Mouse (Mus musculus) heart, embryonic 14.5 days (tissue): ENCODE measurements around the gene Mapre3. TPM values are rescaled to one million over a fixed set of nuclear protein-coding genes. Genes with fewer than 3 reads are reported as not detected.

ENCODE experiments used
- ATAC-seq: fragments of 200-750 bp; cut with Nextera tagmentation; 2 replicates; pipeline ENCODE4 v1.8.0; 2017; ENCODE audit warnings: low read depth, moderate TSS enrichment; ENCODE audit not compliant: insufficient number of reproducible peaks, insufficient read depth, low FRiP score
- H3K27ac ChIP-seq, 2 experiments: fragments of 200-500 bp in 1 of 2; fragments of 300-500 bp in 1 of 2; sonication (generic) in 1 of 2; replicated peaks in 1 of 2; 2 replicates each; pipeline ENCODE4 v1.5.1; 2012 to 2014; ENCODE audit warnings: low read depth in 2 of 2, low read length in 2 of 2, control low read depth in 1 of 2, mild to moderate bottlenecking in 1 of 2, mixed read lengths in 1 of 2; ENCODE audit not compliant: control insufficient read depth in 1 of 2, insufficient read depth in 1 of 2
- H3K27me3 ChIP-seq: fragments of 300-500 bp; sonication (generic); 2 replicates; pipeline ENCODE4 v1.6.1; 2014; ENCODE audit warnings: mild to moderate bottlenecking, low read length, control low read depth; ENCODE audit not compliant: control insufficient read depth, insufficient read depth
- H3K36me3 ChIP-seq: fragments of 300-500 bp; sonication (generic); 2 replicates; pipeline ENCODE4 v1.6.1; 2014; ENCODE audit warnings: mild to moderate bottlenecking, control low read depth, low read length, mixed read lengths; ENCODE audit not compliant: control insufficient read depth, insufficient read depth
- H3K4me1 ChIP-seq, 2 experiments: fragments of 200-500 bp in 1 of 2; fragments of 300-500 bp in 1 of 2; sonication (generic) in 1 of 2; 2 replicates each; pipeline ENCODE4 v1.6.1; 2012 to 2014; ENCODE audit warnings: low read length in 2 of 2, control low read depth in 1 of 2, mixed read lengths in 1 of 2; ENCODE audit not compliant: control insufficient read depth in 2 of 2, insufficient read depth in 2 of 2
- H3K4me2 ChIP-seq: fragments of 300-500 bp; sonication (generic); 2 replicates; pipeline ENCODE4 v1.6.1; 2014; ENCODE audit warnings: mild to moderate bottlenecking, low read length
- H3K4me3 ChIP-seq, 2 experiments: fragments of 200-500 bp in 1 of 2; fragments of 300-500 bp in 1 of 2; sonication (generic) in 1 of 2; 2 replicates each; pipeline ENCODE4 v1.5.1; 2012 to 2014; ENCODE audit warnings: low read length in 2 of 2, mild to moderate bottlenecking in 2 of 2, control low read depth in 1 of 2, low read depth in 1 of 2, moderate library complexity in 1 of 2; ENCODE audit not compliant: control insufficient read depth in 1 of 2, insufficient read depth in 1 of 2
- H3K9ac ChIP-seq: fragments of 300-500 bp; sonication (generic); 2 replicates; pipeline ENCODE4 v1.6.1; 2014; ENCODE audit warnings: mild to moderate bottlenecking, low read length
- H3K9me3 ChIP-seq: fragments of 300-500 bp; sonication (generic); 2 replicates; pipeline ENCODE4 v1.6.1; 2016; ENCODE audit warnings: low read length, control low read depth; ENCODE audit not compliant: control insufficient read depth
- WGBS: fragments of 180-500 bp; shearing (Covaris S2); extraction: QIAGEN DNeasy Blood & Tissue Kit; methylation state at CpG from one replicate; pipeline ENCODE4 v1.1.7; 2014; 5-methylcytosine and 5-hydroxymethylcytosine counted together
- polyA plus RNA-seq: library from polyadenylated mRNA; unstranded; fragments of >200 nt; fragmentation: Nextera tagmentation; extraction: Ambion mirVana; gene quantifications from 2 replicates; pipeline ENCODE4 v1.2.1, GENCODE M21; 2014

The Mapre3 gene
- polyA plus RNA-seq = 14.4 and 18.4 TPM in 2 replicates

DNA sequence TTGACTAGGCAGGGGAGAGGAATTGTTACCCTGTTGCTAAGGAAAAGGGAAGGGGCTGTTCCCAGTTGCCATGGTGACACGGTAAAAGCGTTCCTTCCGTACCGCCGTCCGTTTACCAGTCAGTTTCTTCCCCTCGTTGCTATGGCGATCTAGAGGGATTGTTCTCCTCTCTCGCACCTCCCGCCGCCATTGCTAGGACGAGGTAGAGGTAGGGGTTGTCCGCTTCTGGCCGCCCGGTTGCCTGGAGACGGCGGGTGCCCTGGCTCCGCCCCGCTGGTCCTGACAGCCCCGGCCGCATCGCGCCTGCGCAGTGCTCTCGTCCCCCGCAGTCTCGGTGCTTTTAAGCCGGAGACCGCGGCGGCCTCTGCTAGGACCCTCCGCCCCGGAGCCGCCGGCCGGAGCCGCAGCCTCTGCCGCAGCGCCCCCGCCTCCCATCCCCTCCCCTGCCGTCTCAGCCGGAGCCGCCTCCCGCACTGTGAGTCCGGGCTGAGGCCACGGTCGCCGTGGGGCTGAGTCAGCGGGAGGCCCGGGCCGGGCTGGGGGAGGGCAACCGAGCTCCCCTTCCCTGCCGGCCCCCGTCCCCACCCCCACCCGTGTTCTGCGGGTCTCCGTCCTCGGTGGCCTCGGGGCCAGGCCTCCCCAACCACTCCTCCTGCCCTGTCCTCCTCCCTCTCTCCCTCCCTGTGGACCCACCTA, at the start of gene Mapre3:
TSS of gene Mapre3 (plus strand) at position 218 of the 696 bp plus-strand sequence.
- peak within 1 kb of the TSS; percentile 81 to 84 for H3K4me3 ChIP-seq
- peak within 1 kb of the TSS; percentile 90 for H3K4me2 ChIP-seq
- peak within 1 kb of the TSS; percentile 81 for H3K9ac ChIP-seq
- H3K27ac ChIP-seq = no peak within 1 kb of the TSS
- H3K27me3 ChIP-seq = peaks cover 11% of the 10 kb centered on the region; the same call in 1 of the 2 replicates
- ATAC-seq = peak; percentile 93
- no peaks in the 10 kb centered on the region for H3K9me3 ChIP-seq
- no peaks in the 10 kb centered on the region for H3K36me3 ChIP-seq
- peaks cover 5 to 18% of the 10 kb centered on the region in 2 experiments for H3K4me1 ChIP-seq
- under 1% methylated on average over 52 of the region's 59 CpGs for whole genome bisulfite sequencing

DNA sequence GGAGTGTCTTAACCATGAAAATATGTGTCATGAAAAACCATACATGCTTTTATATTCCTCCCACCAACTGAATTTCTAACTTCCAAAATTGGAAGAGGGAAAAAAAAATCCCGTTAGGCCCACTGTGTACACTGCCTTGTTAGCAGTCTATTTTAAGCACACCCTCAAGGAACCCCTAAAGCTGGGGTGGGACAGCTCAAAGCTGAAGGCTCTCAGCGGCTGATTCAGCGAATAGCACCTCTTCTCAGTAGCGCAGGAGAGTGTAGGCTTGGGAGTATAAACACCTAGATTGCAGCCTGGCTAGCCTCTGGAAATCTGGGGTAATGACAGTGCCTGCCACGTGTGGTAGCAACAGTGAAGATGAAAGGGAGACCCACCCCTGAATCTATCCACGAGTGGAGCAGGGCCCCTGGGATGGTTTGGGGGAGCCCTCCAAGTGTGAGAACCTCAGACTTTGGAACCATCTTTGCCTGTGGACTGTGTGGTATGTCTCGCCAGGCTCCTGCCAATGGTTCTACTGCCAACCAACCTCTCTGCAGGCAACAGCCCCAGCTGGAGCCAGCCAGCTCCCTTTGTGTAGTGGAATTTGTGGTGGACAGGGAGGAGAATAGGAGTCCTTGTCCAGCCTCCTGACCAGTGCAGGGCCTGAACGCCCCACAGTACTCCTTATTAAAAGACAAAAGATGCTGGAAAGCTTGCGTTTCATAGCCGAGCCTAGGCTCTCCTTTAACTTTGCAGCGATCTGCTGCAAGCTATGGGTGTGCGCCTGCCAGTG, 48.7 kb upstream of the Mapre3 start:
- Histone ChIP-seq H3K27me3 (no peaks in the 10 kb centered on the region), H3K4me1 (peaks cover 24 to 25% of the 10 kb centered on the region in 2 experiments), H3K4me3 (no peak overlapping the region), H3K9ac (no peak overlapping the region), H3K9me3 (no peaks in the 10 kb centered on the region), H3K36me3 (no peaks in the 10 kb centered on the region), H3K27ac (peak overlapping the region in 1 of 2 experiments; percentile 12; a peak in 1 of 4 replicates), H3K4me2 (no peak overlapping the region)
- no peak for ATAC-seq
- 65% methylated on average over 12 of the region's 12 CpGs for WGBS

DNA sequence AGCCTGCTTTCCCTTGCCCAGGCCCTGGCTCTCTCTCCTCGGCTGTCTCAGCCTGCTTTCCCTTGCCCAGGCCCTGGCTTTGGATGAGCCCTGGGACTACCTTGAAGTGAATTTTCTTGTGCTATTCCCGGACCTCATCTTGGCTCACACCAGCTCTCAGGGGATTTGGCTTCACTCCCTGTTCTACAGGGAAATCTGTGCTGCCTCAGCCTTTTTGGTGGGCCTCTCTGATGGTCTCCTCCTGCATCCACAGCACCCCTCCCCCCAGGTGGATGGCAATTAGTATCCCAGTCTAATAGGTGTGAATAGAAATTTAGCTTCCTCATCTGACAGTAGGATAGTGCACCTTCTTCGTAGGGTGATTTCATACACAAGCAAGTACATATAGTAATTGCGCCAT, 46.4 kb upstream of the Mapre3 start:
- WGBS = 68% methylated on average over 4 of the region's 4 CpGs
- Histone ChIP-seq H3K27me3 (no peaks in the 10 kb centered on the region), H3K4me1 (peaks cover 24 to 28% of the 10 kb centered on the region in 2 experiments), H3K36me3 (no peaks in the 10 kb centered on the region), H3K9me3 (no peaks in the 10 kb centered on the region), H3K9ac (no peak overlapping the region), H3K4me3 (no peak overlapping the region), H3K4me2 (no peak overlapping the region), H3K27ac (no peak overlapping the region; a peak in 1 of 4 replicates)
- no peak for ATAC-seq

DNA sequence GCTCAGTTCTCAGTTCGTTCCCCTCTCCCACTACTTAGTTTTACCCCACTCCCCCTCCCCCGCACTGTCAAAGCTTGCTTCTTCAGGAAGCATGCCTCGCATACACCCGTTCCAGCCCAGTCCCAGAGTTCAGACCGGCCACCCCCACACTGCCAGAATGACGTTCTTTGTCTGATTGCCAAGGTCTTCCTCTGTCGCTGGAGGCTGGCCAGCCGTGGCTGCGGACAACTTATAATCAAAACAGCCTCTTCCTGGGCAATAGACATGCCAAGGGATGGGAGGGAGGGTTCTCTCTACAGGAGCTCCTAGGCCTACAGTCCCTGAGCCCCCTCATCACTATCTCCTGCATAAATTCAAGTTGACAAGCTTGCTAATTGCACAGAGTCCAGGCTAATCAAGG, 45.8 kb upstream of the Mapre3 start:
- no peaks in the 10 kb centered on the region for H3K36me3 ChIP-seq
- H3K27me3 ChIP-seq = no peaks in the 10 kb centered on the region
- H3K4me3 ChIP-seq = no peak overlapping the region
- no peaks in the 10 kb centered on the region for H3K9me3 ChIP-seq
- H3K4me2 ChIP-seq = no peak overlapping the region
- WGBS = 11% methylated on average over 9 of the region's 9 CpGs
- H3K9ac ChIP-seq = no peak overlapping the region
- H3K27ac ChIP-seq = no peak overlapping the region
- peaks cover 24 to 28% of the 10 kb centered on the region in 2 experiments for H3K4me1 ChIP-seq
- ATAC-seq = peak; percentile 62

DNA sequence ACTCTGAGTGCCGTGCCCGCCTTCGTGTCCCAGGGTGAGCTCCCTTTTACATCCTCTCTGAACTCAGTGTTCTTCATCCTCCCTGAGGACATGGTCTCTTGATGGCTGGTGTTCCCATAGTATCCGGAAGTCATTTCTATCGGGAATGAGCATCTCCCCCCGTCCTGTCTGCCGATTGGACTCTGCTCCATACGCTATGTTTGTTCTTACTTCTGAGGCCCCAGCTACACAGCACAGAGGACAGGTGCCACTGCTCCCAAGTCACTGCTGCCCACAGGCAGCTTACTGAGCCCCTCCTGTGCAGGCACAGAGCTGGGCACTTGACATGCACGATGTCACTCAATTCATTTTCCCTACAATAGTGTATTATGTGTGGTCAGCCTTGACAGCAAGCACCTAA, 45.4 kb upstream of the Mapre3 start:
- Histone ChIP-seq H3K4me3 (no peak overlapping the region), H3K27me3 (peaks cover 2% of the 10 kb centered on the region; the same call in 1 of the 2 replicates), H3K9ac (no peak overlapping the region), H3K9me3 (no peaks in the 10 kb centered on the region), H3K4me2 (no peak overlapping the region), H3K4me1 (peaks cover 24 to 28% of the 10 kb centered on the region in 2 experiments), H3K36me3 (no peaks in the 10 kb centered on the region), H3K27ac (no peak overlapping the region)
- WGBS = 64% methylated on average over 9 of the region's 9 CpGs
- no peak for ATAC-seq

DNA sequence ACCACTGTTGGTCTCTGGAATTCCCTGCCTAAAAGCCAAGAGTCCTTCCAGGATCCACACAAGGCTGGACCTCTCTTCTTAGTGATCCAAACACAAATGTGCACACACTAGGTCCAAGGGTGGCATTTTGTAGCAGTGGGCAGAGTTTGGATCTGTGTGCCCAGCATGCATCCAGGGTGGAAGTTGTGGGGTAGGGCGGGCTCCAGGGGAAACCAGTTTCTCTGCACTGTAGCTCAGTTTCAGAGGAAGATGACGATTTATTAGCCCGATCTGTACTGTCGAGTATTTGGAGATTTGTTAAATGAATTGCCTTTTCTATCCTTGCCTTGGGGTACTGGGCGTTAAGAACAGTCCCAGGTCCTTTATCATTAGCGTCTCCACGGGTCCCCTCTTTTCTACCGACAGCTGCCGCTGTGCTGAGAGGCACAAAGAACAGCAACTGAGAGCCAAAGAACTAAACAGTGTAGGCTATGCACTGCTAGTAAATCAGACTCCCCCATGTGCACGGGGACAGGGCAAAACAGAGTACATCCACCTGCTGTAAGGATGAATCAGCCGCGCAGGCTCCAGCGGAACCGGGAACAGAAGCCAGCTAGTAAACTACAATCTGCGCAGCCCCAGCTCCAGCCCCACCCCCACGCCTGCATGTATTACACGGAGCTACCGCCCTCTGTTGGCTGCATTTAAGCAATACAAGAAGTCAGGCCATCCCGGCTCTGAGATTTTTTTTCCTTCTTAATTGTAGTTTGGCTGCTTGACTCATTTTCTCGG, 39.7 kb upstream of the Mapre3 start:
- 8% methylated on average over 20 of the region's 20 CpGs for WGBS
- Histone ChIP-seq H3K4me2 (peak overlapping the region; percentile 65), H3K4me1 (peaks cover 0 to 4% of the 10 kb centered on the region in 2 experiments; a peak in 1 of 4 replicates), H3K9me3 (no peaks in the 10 kb centered on the region), H3K9ac (0 out of 2 replicates have a peak overlapping the region, but pooled peaks have one; percentile 49), H3K36me3 (no peaks in the 10 kb centered on the region), H3K4me3 (peak overlapping the region; percentile 32 to 42), H3K27ac (no peak overlapping the region), H3K27me3 (peaks cover 8% of the 10 kb centered on the region; the same call in 1 of the 2 replicates)
- ATAC-seq = 0 out of 2 replicates have a peak, but pooled peaks have one; percentile 29

DNA sequence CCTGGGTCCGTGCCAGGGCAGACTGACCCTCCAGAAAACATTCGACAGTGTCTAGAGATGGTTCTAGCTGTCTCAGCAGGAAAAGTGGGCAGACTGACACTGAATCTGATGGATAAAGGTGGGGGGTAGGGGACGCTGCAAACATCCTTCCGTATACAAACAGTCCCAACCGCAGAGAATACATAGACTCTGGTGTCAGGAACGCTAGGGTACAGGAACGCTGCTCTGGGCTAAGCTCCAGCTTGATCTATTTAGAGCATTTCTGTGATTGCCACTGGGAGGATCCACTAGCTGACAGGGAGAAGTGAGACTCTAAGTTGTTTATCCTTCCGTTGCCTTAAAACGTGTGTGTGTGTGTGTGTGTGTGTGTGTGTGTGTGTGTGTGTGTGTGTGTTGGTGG, 33.7 kb upstream of the Mapre3 start:
- Histone ChIP-seq H3K4me1 (peaks cover 10 to 12% of the 10 kb centered on the region in 2 experiments), H3K36me3 (no peaks in the 10 kb centered on the region), H3K4me3 (no peak overlapping the region), H3K27me3 (no peaks in the 10 kb centered on the region), H3K4me2 (no peak overlapping the region), H3K9me3 (no peaks in the 10 kb centered on the region), H3K9ac (no peak overlapping the region; the same call in 1 of the 2 replicates), H3K27ac (0 out of 4 replicates have a peak overlapping the region, but pooled peaks of 1 of the 2 experiments have one; percentile 30)
- WGBS = 23% methylated on average over 9 of the region's 9 CpGs
- no peak for ATAC-seq
